Mouse (Mus musculus): ENCODE results near the gene Vmn1r91. TPM values are rescaled to one million over a fixed set of nuclear protein-coding genes. Genes with fewer than 3 reads are reported as not detected.
"Not testable (repeated sequence)": the region's sequence is repeated elsewhere in the genome, so short reads cannot be mapped to it uniquely, and the experiment has no call there.

Gene Vmn1r91
- not detected in 2 replicates for polyA plus RNA-seq (2015; fragmentation: Nextera tagmentation; extraction: Ambion mirVana)

- H3K36me3 ChIP-seq; H3K27ac ChIP-seq (replicated peaks); H3K27me3 ChIP-seq; H3K4me2 ChIP-seq; H3K4me1 ChIP-seq (replicated peaks); H3K9ac ChIP-seq; ATAC-seq (ENCODE audit: low read depth); H3K4me3 ChIP-seq; H3K9me3 ChIP-seq: not testable (repeated sequence)
- WGBS: 84% methylated on average over 5 of the region's 5 CpGs
These were observed at the start of gene Vmn1r91 for GRCm38 (mm10) chr7:20099380-20099779. TSS of gene Vmn1r91 (plus strand) at chr7:20099680.

GRCm38 (mm10) chr7:20064100-20064499 is 35.4 kb upstream of the Vmn1r91 start:
- H3K27ac ChIP-seq (replicated peaks); ATAC-seq (ENCODE audit: low read depth); H3K9me3 ChIP-seq; H3K4me3 ChIP-seq; H3K4me1 ChIP-seq (replicated peaks); H3K36me3 ChIP-seq; H3K9ac ChIP-seq; H3K4me2 ChIP-seq; H3K27me3 ChIP-seq: not testable (repeated sequence)
- WGBS: 71% methylated on average over 4 of the region's 4 CpGs

GRCm38 (mm10) chr7:20078118-20078517 is 21.4 kb upstream of the Vmn1r91 start:
- 71% methylated on average over 18 of the region's 18 CpGs for WGBS
- H3K36me3 ChIP-seq; H3K4me1 ChIP-seq (replicated peaks); H3K27me3 ChIP-seq; H3K4me3 ChIP-seq; H3K4me2 ChIP-seq; H3K9me3 ChIP-seq; H3K27ac ChIP-seq (replicated peaks); ATAC-seq (ENCODE audit: low read depth); H3K9ac ChIP-seq: not testable (repeated sequence)

- H3K4me3 ChIP-seq; H3K9me3 ChIP-seq; H3K4me2 ChIP-seq; H3K36me3 ChIP-seq; H3K27me3 ChIP-seq; H3K4me1 ChIP-seq (replicated peaks); H3K27ac ChIP-seq (replicated peaks); H3K9ac ChIP-seq; ATAC-seq (ENCODE audit: low read depth): not testable (repeated sequence)
- no CpG with 5 or more reads among the region's 2 CpGs for WGBS
These were observed 23.0 kb downstream of the Vmn1r91 start, which contains the start of gene Gm16442 for GRCm38 (mm10) chr7:20122479-20122878. TSS of gene Gm16442 (minus strand) at chr7:20122579.

- no CpG with 5 or more reads among the region's 5 CpGs for WGBS
- H3K9me3 ChIP-seq; H3K27me3 ChIP-seq; H3K4me2 ChIP-seq; H3K27ac ChIP-seq (replicated peaks); ATAC-seq (ENCODE audit: low read depth); H3K4me1 ChIP-seq (replicated peaks); H3K9ac ChIP-seq; H3K36me3 ChIP-seq; H3K4me3 ChIP-seq: not testable (repeated sequence)
These were observed 39.5 kb downstream of the Vmn1r91 start, which contains the start of gene Vmn1r93 for GRCm38 (mm10) chr7:20138988-20139387. TSS of gene Vmn1r93 (minus strand) at chr7:20139088.

Other genes starting within 250 kb of the Vmn1r91 start
- 5.2 and 6.6 TPM in 2 replicates for gene Gm19345, start 247.7 kb upstream of the Vmn1r91 start, polyA plus RNA-seq (2015; fragmentation: Nextera tagmentation; extraction: Ambion mirVana)
- 0.36 and 0.48 TPM in 2 replicates for gene Ceacam16, start 238.4 kb upstream of the Vmn1r91 start, polyA plus RNA-seq (2015; fragmentation: Nextera tagmentation; extraction: Ambion mirVana)
- gene Ceacam19, start 211.7 kb upstream of the Vmn1r91 start, polyA plus RNA-seq (2015; fragmentation: Nextera tagmentation; extraction: Ambion mirVana): not detected in 2 replicates
- 8.9 and 10.3 TPM in 2 replicates for gene Pvr, start 178.5 kb upstream of the Vmn1r91 start, polyA plus RNA-seq (2015; fragmentation: Nextera tagmentation; extraction: Ambion mirVana)
- not detected in 2 replicates for gene Igsf23, start 148.9 kb upstream of the Vmn1r91 start, polyA plus RNA-seq (2015; fragmentation: Nextera tagmentation; extraction: Ambion mirVana)
- gene Ceacam20, start 134.3 kb upstream of the Vmn1r91 start, polyA plus RNA-seq (2015; fragmentation: Nextera tagmentation; extraction: Ambion mirVana): not detected in 2 replicates
- gene Nlrp9b, start 108.2 kb upstream of the Vmn1r91 start, polyA plus RNA-seq (2015; fragmentation: Nextera tagmentation; extraction: Ambion mirVana): not detected in 2 replicates
- not detected in 2 replicates for gene Gm16442, start 22.9 kb downstream of the Vmn1r91 start, polyA plus RNA-seq (2015; fragmentation: Nextera tagmentation; extraction: Ambion mirVana)
- gene Vmn1r93, start 39.4 kb downstream of the Vmn1r91 start, polyA plus RNA-seq (2015; fragmentation: Nextera tagmentation; extraction: Ambion mirVana): not detected in 2 replicates
- not detected in 2 replicates for gene Vmn1r94, start 68.7 kb downstream of the Vmn1r91 start, polyA plus RNA-seq (2015; fragmentation: Nextera tagmentation; extraction: Ambion mirVana)
- gene Vmn1r95, start 94.0 kb downstream of the Vmn1r91 start, polyA plus RNA-seq (2015; fragmentation: Nextera tagmentation; extraction: Ambion mirVana): not detected in 2 replicates
- not detected in 2 replicates for gene Gm6164, start 105.9 kb downstream of the Vmn1r91 start, polyA plus RNA-seq (2015; fragmentation: Nextera tagmentation; extraction: Ambion mirVana)
- not detected in 2 replicates for gene Gm4498, start 134.1 kb downstream of the Vmn1r91 start, polyA plus RNA-seq (2015; fragmentation: Nextera tagmentation; extraction: Ambion mirVana)
- gene Gm5890, start 163.2 kb downstream of the Vmn1r91 start, polyA plus RNA-seq (2015; fragmentation: Nextera tagmentation; extraction: Ambion mirVana): not detected in 2 replicates
- gene Gm4133, start 234.4 kb downstream of the Vmn1r91 start, polyA plus RNA-seq (2015; fragmentation: Nextera tagmentation; extraction: Ambion mirVana): not detected in 2 replicates